Mouse (Mus musculus) intestine, embryonic 16.5 days (tissue): ENCODE data around the gene Slc30a1. TPM values are rescaled to one million over a fixed set of nuclear protein-coding genes. Genes with fewer than 3 reads are reported as not detected.

Experiments used
- ATAC-seq: fragments of 200-750 bp; cut with Nextera tagmentation; 2 replicates; pipeline ENCODE4 v1.8.0; 2017; ENCODE audit warnings: moderate TSS enrichment, moderate library complexity
- H3K27ac ChIP-seq: fragments of 300-500 bp; sonication (generic); 2 replicates; pipeline ENCODE4 v1.5.1; 2014; ENCODE audit warnings: mild to moderate bottlenecking, low read length
- H3K27me3 ChIP-seq: fragments of 300-500 bp; sonication (generic); replicated peaks from 2 replicates; pipeline ENCODE4 v1.6.1; 2014; ENCODE audit warnings: low read length, control low read depth, mixed read lengths; ENCODE audit not compliant: control insufficient read depth, insufficient read depth
- H3K36me3 ChIP-seq: fragments of 300-500 bp; sonication (generic); 2 replicates; pipeline ENCODE4 v1.6.1; 2014; ENCODE audit warnings: low read length, control low read depth; ENCODE audit not compliant: control insufficient read depth, insufficient read depth
- H3K4me1 ChIP-seq: fragments of 300-500 bp; sonication (generic); 2 replicates; pipeline ENCODE4 v1.6.1; 2014; ENCODE audit warnings: low read length, control low read depth, mixed read lengths; ENCODE audit not compliant: control insufficient read depth, insufficient read depth
- H3K4me2 ChIP-seq: fragments of 300-500 bp; sonication (generic); 2 replicates; pipeline ENCODE4 v1.6.1; 2014; ENCODE audit warnings: low read depth, low read length, control low read depth
- H3K4me3 ChIP-seq: fragments of 300-500 bp; sonication (generic); 2 replicates; pipeline ENCODE4 v1.5.1; 2014; ENCODE audit warnings: mild to moderate bottlenecking, low read length
- H3K9ac ChIP-seq: fragments of 300-500 bp; sonication (generic); 2 replicates; pipeline ENCODE4 v1.6.1; 2014; ENCODE audit warnings: low read depth, low read length
- H3K9me3 ChIP-seq: fragments of 300-500 bp; sonication (generic); 2 replicates; pipeline ENCODE4 v1.6.1; 2016; ENCODE audit warnings: low read length, control low read depth; ENCODE audit not compliant: control insufficient read depth
- WGBS: fragments of 180-500 bp; shearing (Covaris S2); extraction: QIAGEN DNeasy Blood & Tissue Kit; methylation state at CpG from one replicate; pipeline ENCODE4 v1.1.7; 2014; 5-methylcytosine and 5-hydroxymethylcytosine counted together
- polyA plus RNA-seq: library from polyadenylated mRNA; unstranded; fragments of >200 nt; fragmentation: Nextera tagmentation; extraction: Ambion mirVana; gene quantifications from 2 replicates; pipeline ENCODE4 v1.2.1, GENCODE M21; 2015

Slc30a1 gene
- 1.8 TPM in 2 replicates for polyA plus RNA-seq

- H3K27ac ChIP-seq: peak within 1 kb of the TSS; percentile 96
- under 1% methylated on average over 98 of the region's 104 CpGs for WGBS
- ATAC-seq: peak; percentile 98
- H3K9ac ChIP-seq: peak within 1 kb of the TSS; percentile 93
- H3K27me3 ChIP-seq: no peaks in the 10 kb centered on the region
- 0 out of 2 replicates have a peak, but pooled peaks cover 7% of the 10 kb centered on the region for H3K36me3 ChIP-seq
- peak within 1 kb of the TSS; percentile 94 for H3K4me3 ChIP-seq
- no peaks in the 10 kb centered on the region for H3K9me3 ChIP-seq
- H3K4me1 ChIP-seq: peaks cover 33% of the 10 kb centered on the region
- H3K4me2 ChIP-seq: peak within 1 kb of the TSS; percentile 88
These were observed at the start of gene Slc30a1 for GRCm38 (mm10) chr1:191906571-191907430. Gene Slc30a1, plus strand, starts transcription at chr1:191906767.

GRCm38 (mm10) chr1:191856886-191857651 lies 49.5 kb upstream of the Slc30a1 start:
- no peak overlapping the region for H3K27ac ChIP-seq
- H3K4me1 ChIP-seq: peaks cover 7% of the 10 kb centered on the region
- no peaks in the 10 kb centered on the region for H3K36me3 ChIP-seq
- H3K4me3 ChIP-seq: no peak overlapping the region
- WGBS: 82% methylated on average over 5 of the region's 5 CpGs
- H3K9ac ChIP-seq: no peak overlapping the region
- no peaks in the 10 kb centered on the region for H3K27me3 ChIP-seq
- ATAC-seq: no peak
- no peak overlapping the region for H3K4me2 ChIP-seq
- no peaks in the 10 kb centered on the region for H3K9me3 ChIP-seq

- Histone ChIP-seq H3K36me3 (no peaks in the 10 kb centered on the region), H3K27ac (no peak overlapping the region), H3K4me2 (no peak overlapping the region), H3K9ac (no peak overlapping the region), H3K4me3 (no peak overlapping the region), H3K4me1 (peaks cover 7% of the 10 kb centered on the region), H3K27me3 (no peaks in the 10 kb centered on the region), H3K9me3 (no peaks in the 10 kb centered on the region)
- no peak for ATAC-seq
These were observed 48.4 kb upstream of the Slc30a1 start for GRCm38 (mm10) chr1:191858136-191858535.

GRCm38 (mm10) chr1:191859847-191860246 lies 46.7 kb upstream of the Slc30a1 start:
- H3K4me2 ChIP-seq: no peak overlapping the region
- no peaks in the 10 kb centered on the region for H3K9me3 ChIP-seq
- no peaks in the 10 kb centered on the region for H3K27me3 ChIP-seq
- peaks cover 7% of the 10 kb centered on the region for H3K4me1 ChIP-seq
- no peaks in the 10 kb centered on the region for H3K36me3 ChIP-seq
- H3K4me3 ChIP-seq: no peak overlapping the region
- 72% methylated on average over 3 of the region's 3 CpGs for WGBS
- H3K27ac ChIP-seq: no peak overlapping the region
- ATAC-seq: no peak
- no peak overlapping the region for H3K9ac ChIP-seq

- no peak overlapping the region for H3K9ac ChIP-seq
- H3K9me3 ChIP-seq: no peaks in the 10 kb centered on the region
- ATAC-seq: no peak
- H3K27ac ChIP-seq: no peak overlapping the region
- WGBS: 79% methylated on average over 5 of the region's 5 CpGs
- H3K36me3 ChIP-seq: no peaks in the 10 kb centered on the region
- no peaks in the 10 kb centered on the region for H3K27me3 ChIP-seq
- H3K4me2 ChIP-seq: no peak overlapping the region
- H3K4me3 ChIP-seq: no peak overlapping the region
- H3K4me1 ChIP-seq: no peaks in the 10 kb centered on the region
These were observed 45.3 kb upstream of the Slc30a1 start for GRCm38 (mm10) chr1:191861247-191861646.

- Histone ChIP-seq H3K27me3 (no peaks in the 10 kb centered on the region), H3K4me2 (no peak overlapping the region), H3K36me3 (no peaks in the 10 kb centered on the region), H3K4me3 (no peak overlapping the region), H3K4me1 (no peaks in the 10 kb centered on the region), H3K9ac (no peak overlapping the region), H3K27ac (no peak overlapping the region), H3K9me3 (no peaks in the 10 kb centered on the region)
- no peak for ATAC-seq
- 83% methylated on average over 4 of the region's 4 CpGs for WGBS
These were observed 42.6 kb upstream of the Slc30a1 start for GRCm38 (mm10) chr1:191863833-191864550.

GRCm38 (mm10) chr1:191864551-191865027 lies 42.0 kb upstream of the Slc30a1 start:
- Histone ChIP-seq H3K4me3 (no peak overlapping the region), H3K9ac (no peak overlapping the region), H3K27me3 (no peaks in the 10 kb centered on the region), H3K36me3 (no peaks in the 10 kb centered on the region), H3K4me1 (no peaks in the 10 kb centered on the region), H3K4me2 (no peak overlapping the region), H3K27ac (no peak overlapping the region), H3K9me3 (no peaks in the 10 kb centered on the region)
- ATAC-seq: peak; percentile 51; the same call in 1 of the 2 replicates
- 76% methylated on average over 8 of the region's 8 CpGs for WGBS

- Histone ChIP-seq H3K27me3 (no peaks in the 10 kb centered on the region), H3K4me1 (0 out of 2 replicates have a peak, but pooled peaks cover 6% of the 10 kb centered on the region), H3K4me3 (no peak overlapping the region), H3K27ac (no peak overlapping the region), H3K9me3 (no peaks in the 10 kb centered on the region), H3K36me3 (no peaks in the 10 kb centered on the region), H3K9ac (no peak overlapping the region), H3K4me2 (no peak overlapping the region)
- 75% methylated on average over 6 of the region's 6 CpGs for WGBS
- ATAC-seq: no peak
These were observed 34.4 kb upstream of the Slc30a1 start for GRCm38 (mm10) chr1:191872076-191872710.
